Mouse (Mus musculus) neural tube, embryonic 14.5 days (tissue): Measurements from ENCODE around the gene Sdsl. TPM values are rescaled to one million over a fixed set of nuclear protein-coding genes. Genes with fewer than 3 reads are reported as not detected.

Experiments
- ATAC-seq: fragments of 200-750 bp; cut with Nextera tagmentation; 2 replicates; pipeline ENCODE4 v1.8.0; 2017; ENCODE audit warnings: low read depth, mild to moderate bottlenecking, moderate TSS enrichment, moderate library complexity
- H3K27ac ChIP-seq: fragments of 300-500 bp; sonication (generic); 2 replicates; pipeline ENCODE4 v1.5.1; 2014; ENCODE audit warnings: low read depth, mild to moderate bottlenecking, control low read depth, low read length, moderate library complexity, mixed read lengths
- H3K27me3 ChIP-seq: fragments of 300-500 bp; sonication (generic); 2 replicates; pipeline ENCODE4 v1.6.1; 2014; ENCODE audit warnings: low read length; ENCODE audit not compliant: control insufficient read depth, insufficient read depth
- H3K36me3 ChIP-seq: fragments of 300-500 bp; sonication (generic); 2 replicates; pipeline ENCODE4 v1.6.1; 2014; ENCODE audit warnings: low read length, mixed read lengths; ENCODE audit not compliant: control insufficient read depth, insufficient read depth
- H3K4me1 ChIP-seq: fragments of 300-500 bp; sonication (generic); 2 replicates; pipeline ENCODE4 v1.6.1; 2014; ENCODE audit warnings: low read length; ENCODE audit not compliant: control insufficient read depth, insufficient read depth
- H3K4me2 ChIP-seq: fragments of 300-500 bp; sonication (generic); 2 replicates; pipeline ENCODE4 v1.6.1; 2014; ENCODE audit warnings: mild to moderate bottlenecking, low read depth, low read length, control low read depth
- H3K4me3 ChIP-seq: fragments of 300-500 bp; sonication (generic); 2 replicates; pipeline ENCODE4 v1.5.1; 2014; ENCODE audit warnings: low read depth, low read length, control low read depth, mixed read lengths
- H3K9ac ChIP-seq: fragments of 300-500 bp; sonication (generic); replicated peaks from 2 replicates; pipeline ENCODE4 v1.6.1; 2014; ENCODE audit warnings: low read depth, mild to moderate bottlenecking, control low read depth, low read length, mixed read lengths
- H3K9me3 ChIP-seq: fragments of 300-500 bp; sonication (generic); 2 replicates; pipeline ENCODE4 v1.6.1; 2016; ENCODE audit warnings: low read length; ENCODE audit not compliant: control insufficient read depth
- WGBS: fragments of 180-500 bp; shearing (Covaris S2); extraction: QIAGEN DNeasy Blood & Tissue Kit; methylation state at CpG from one replicate; pipeline ENCODE4 v1.1.7; 2014; 5-methylcytosine and 5-hydroxymethylcytosine counted together
- polyA plus RNA-seq: library from polyadenylated mRNA; unstranded; fragments of >200 nt; fragmentation: Nextera tagmentation; extraction: Ambion mirVana; gene quantifications from 2 replicates; pipeline ENCODE4 v1.2.1, GENCODE M21; 2014

The Sdsl gene
- polyA plus RNA-seq, 1 experiment from 2014 or later, result 8.3 TPM

DNA sequence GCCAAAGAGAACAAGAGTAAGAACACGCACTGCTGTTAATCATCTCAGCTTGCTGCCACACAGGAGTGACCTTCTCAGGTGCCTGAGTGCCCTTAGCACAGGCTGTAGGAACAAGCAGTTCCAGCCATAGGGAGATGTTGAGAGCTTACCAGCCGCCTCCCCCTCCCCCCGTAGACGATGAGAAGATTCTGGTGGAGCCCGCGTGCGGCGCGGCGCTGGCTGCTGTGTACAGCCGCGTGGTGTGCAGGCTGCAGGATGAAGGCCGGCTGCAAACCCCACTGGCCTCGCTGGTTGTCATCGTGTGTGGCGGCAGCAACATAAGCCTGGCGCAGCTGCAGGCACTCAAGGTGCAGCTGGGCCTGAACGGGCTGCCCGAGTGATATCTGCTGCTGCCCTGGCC, 10.8 kb upstream of the Sdsl start:
- Histone ChIP-seq H3K27ac (no peak overlapping the region), H3K27me3 (no peaks in the 10 kb centered on the region), H3K36me3 (peaks cover 12% of the 10 kb centered on the region), H3K4me3 (no peak overlapping the region), H3K4me1 (no peaks in the 10 kb centered on the region), H3K9ac (no peak overlapping the region), H3K9me3 (no peaks in the 10 kb centered on the region), H3K4me2 (no peak overlapping the region)
- WGBS, result 79% methylated on average over 19 of the region's 19 CpGs
- ATAC-seq, result no peak

DNA sequence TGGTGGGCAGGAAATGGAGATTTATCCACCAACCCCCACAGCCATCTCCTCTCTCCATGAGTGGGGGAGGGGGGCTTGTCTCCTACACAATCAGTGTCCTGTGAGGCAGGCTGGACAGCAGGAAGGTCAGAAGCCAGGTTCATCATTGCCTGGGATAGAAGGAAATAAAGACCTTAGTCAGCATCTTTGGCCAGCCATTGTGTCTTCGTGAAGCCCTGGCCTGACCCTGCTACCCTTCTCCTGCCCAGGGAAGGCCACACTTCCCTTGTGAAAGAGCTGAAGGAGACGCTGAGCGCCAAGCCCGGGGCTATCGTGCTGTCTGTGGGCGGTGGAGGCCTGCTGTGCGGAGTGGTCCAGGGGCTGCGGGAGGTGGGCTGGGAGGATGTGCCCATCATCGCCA, 8.6 kb upstream of the Sdsl start:
- Histone ChIP-seq H3K36me3 (peaks cover 6% of the 10 kb centered on the region), H3K27me3 (no peaks in the 10 kb centered on the region), H3K4me3 (no peak overlapping the region), H3K27ac (no peak overlapping the region), H3K4me1 (no peaks in the 10 kb centered on the region), H3K9me3 (no peaks in the 10 kb centered on the region), H3K4me2 (no peak overlapping the region), H3K9ac (no peak overlapping the region)
- 58% methylated on average over 9 of the region's 9 CpGs for whole genome bisulfite sequencing
- ATAC-seq, result no peak

DNA sequence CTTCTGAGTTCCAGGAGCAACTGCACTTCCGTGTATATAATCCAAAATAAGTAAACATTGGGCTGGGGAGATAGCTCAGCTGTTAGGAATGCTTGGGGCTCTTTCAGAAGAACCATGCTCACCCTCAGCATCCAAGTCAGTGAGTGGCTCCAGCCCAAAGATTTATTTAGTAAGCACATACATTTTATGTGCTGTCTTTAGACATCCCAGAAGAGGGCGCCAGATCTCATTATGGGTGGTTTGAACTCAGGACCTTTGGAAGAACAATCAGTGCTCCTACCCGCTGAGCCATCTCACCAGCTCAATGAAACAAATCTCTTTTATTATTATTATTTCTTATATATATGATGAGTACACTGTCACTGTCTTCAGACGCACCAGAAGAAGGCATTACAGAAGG, 6.9 kb upstream of the Sdsl start:
- Histone ChIP-seq H3K36me3 (no peaks in the 10 kb centered on the region), H3K4me1 (no peaks in the 10 kb centered on the region), H3K9me3 (no peaks in the 10 kb centered on the region), H3K27me3 (no peaks in the 10 kb centered on the region), H3K9ac (no peak overlapping the region), H3K4me3 (no peak overlapping the region), H3K27ac (no peak overlapping the region), H3K4me2 (no peak overlapping the region)
- 73% methylated on average over 4 of the region's 4 CpGs for WGBS
- ATAC-seq, result no peak

DNA sequence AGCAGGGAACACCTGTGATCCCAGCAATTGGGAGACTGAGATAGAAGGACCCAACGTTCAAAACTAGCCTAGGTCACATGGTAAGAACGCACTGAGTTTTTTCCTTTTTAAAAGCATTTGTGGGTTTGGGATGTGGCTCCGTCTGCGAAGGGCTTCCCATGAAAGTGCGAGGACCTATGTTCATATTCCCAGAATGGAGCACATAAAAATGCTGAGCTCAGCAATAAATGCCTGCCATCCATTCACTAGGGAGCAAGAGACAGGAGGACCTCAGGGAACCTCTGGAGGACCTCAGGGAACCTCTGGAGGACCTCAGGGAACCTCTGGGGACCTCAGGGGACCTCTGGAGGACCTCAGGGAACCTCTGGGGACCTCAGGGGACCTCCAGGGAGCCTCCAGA, 5.4 kb upstream of the Sdsl start:
- H3K27me3 ChIP-seq, result no peaks in the 10 kb centered on the region
- no peak for ATAC-seq
- no peak overlapping the region for H3K4me3 ChIP-seq
- WGBS, result 90% methylated on average over 5 of the region's 5 CpGs
- no peaks in the 10 kb centered on the region for H3K4me1 ChIP-seq
- no peak overlapping the region for H3K4me2 ChIP-seq
- no peaks in the 10 kb centered on the region for H3K36me3 ChIP-seq
- no peak overlapping the region for H3K9ac ChIP-seq
- no peak overlapping the region for H3K27ac ChIP-seq
- no peaks in the 10 kb centered on the region for H3K9me3 ChIP-seq

DNA sequence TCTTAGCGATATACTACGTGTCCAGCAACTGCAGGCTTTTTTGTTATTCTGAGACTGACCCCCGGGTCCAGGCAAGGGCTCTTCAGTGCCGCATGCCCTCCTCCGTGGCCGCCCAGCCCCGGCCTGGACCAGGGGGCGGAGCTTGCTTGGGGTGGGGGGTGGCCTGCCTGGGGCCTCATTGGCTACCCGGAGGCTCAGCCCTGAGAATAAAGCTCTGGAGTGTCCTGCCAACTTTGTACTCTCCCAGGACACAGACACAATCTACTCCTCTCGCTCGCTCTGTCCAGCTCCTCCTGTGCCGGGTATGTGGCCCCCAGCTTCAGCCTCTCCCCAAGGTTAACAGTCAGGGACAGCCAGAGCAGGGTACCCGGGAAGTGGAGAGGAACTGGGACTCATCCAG, 3.7 kb upstream of the Sdsl start, which contains the start of gene Sds:
Gene Sds (plus strand): TSS at position 231 of the 400 bp plus-strand sequence.
- no peak for ATAC-seq

DNA sequence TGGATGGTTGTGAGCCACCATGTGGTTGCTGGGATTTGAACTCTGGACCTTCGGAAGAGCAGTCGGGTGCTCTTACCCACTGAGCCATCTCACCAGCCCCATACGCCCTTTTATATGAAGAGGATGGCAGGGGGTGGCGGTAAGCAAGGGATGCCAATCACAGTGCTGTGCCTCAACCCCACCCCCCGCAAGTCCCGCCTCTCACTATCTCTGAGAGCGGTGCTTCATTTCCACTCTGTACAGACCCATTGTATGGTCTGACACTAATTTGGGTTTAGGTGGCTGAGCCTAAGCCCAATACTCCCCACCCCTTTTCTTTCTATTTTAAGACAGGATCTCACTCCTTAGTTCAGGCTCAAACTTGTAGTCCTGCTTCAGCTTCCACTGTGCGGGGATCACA, 3.3 kb upstream of the Sdsl start:
- H3K9me3 ChIP-seq, result no peaks in the 10 kb centered on the region
- H3K27me3 ChIP-seq, result no peaks in the 10 kb centered on the region
- no peak overlapping the region for H3K4me2 ChIP-seq
- 53% methylated on average over 8 of the region's 8 CpGs for WGBS
- ATAC-seq, result no peak
- no peaks in the 10 kb centered on the region for H3K36me3 ChIP-seq
- no peaks in the 10 kb centered on the region for H3K4me1 ChIP-seq
- no peak overlapping the region for H3K4me3 ChIP-seq
- no peak overlapping the region for H3K27ac ChIP-seq
- H3K9ac ChIP-seq, result no peak overlapping the region

More for the DNA sequence above, 3.7 kb upstream of the Sdsl start, which contains the start of gene Sds:
- Histone ChIP-seq H3K4me3 (no peak within 1 kb of the TSS), H3K36me3 (no peaks in the 10 kb centered on the region), H3K9me3 (no peaks in the 10 kb centered on the region), H3K4me2 (no peak within 1 kb of the TSS), H3K4me1 (no peaks in the 10 kb centered on the region), H3K9ac (no peak within 1 kb of the TSS), H3K27ac (no peak within 1 kb of the TSS), H3K27me3 (no peaks in the 10 kb centered on the region)
- WGBS, result 18% methylated on average over 13 of the region's 13 CpGs

DNA sequence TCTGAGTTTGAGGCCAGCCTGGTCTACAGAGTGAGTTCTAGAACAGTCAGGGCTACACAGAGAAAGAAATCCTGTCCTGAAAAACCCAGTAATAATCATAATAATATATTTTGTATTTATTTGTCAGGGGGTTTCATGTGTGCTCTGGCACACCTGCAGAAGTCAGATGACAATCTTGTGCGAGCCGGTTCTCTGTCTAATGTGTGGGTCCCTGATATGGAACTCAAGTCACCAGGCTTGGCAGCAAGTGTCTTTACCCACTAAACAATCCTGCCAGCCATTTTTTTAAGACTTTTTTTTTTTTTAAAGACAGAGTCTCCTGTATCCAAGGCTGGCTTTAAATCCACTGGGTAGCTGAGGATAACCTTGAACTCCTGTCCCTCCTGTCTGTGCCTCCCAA, 751 bp upstream of the Sdsl start:
- Histone ChIP-seq H3K27me3 (no peaks in the 10 kb centered on the region), H3K9ac (no peak overlapping the region), H3K9me3 (no peaks in the 10 kb centered on the region), H3K4me1 (no peaks in the 10 kb centered on the region), H3K4me2 (no peak overlapping the region), H3K27ac (no peak overlapping the region), H3K4me3 (no peak overlapping the region), H3K36me3 (no peaks in the 10 kb centered on the region)
- ATAC-seq, result no peak
- 96% methylated on average over 2 of the region's 2 CpGs for WGBS

DNA sequence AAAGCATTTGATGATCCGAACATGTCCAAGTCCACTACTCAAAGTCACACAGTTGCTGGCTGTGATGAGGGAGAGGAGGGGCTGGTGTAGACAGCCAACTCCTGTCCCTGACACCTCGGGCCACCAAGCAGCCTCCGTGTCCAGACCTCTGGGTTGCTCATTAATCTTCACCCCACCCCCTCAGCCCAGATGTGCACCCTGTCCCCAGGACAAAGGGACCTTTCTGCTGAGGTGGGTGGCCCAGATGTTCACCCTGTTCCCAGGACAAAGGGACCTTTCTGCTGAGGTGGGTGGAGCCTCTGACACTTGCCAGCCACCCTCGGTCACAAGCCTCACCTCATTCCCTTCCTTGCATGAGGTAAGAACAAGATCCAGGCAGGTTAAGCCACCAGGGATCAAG, 1.1 kb downstream of the Sdsl start:
- H3K9ac ChIP-seq, result no peak overlapping the region
- no peaks in the 10 kb centered on the region for H3K36me3 ChIP-seq
- ATAC-seq, result no peak
- H3K4me2 ChIP-seq, result no peak overlapping the region
- no peak overlapping the region for H3K27ac ChIP-seq
- 47% methylated on average over 4 of the region's 4 CpGs for WGBS
- H3K9me3 ChIP-seq, result no peaks in the 10 kb centered on the region
- no peaks in the 10 kb centered on the region for H3K27me3 ChIP-seq
- H3K4me1 ChIP-seq, result no peaks in the 10 kb centered on the region
- no peak overlapping the region for H3K4me3 ChIP-seq

DNA sequence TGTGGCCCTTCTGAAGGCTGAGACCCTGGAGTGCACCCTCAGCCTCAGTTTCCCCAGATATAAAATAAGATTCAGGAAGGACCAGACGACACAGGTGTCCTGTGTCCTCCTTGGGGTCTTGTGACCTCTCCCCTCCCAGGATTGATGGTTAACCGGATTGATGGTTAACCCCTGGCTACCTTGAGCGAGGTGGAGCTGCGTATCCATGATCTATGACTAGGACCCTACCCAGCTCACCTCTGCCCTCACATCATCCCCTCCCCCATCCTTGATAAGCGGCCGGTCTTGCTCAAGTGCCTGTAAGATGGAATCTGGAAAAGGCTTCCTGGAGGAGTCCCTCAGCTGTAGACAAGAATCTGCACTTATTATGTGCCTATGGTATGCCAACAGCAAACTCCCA, 3.8 kb downstream of the Sdsl start:
- H3K4me3 ChIP-seq, result no peak overlapping the region
- H3K4me1 ChIP-seq, result no peaks in the 10 kb centered on the region
- H3K9ac ChIP-seq, result no peak overlapping the region
- H3K9me3 ChIP-seq, result no peaks in the 10 kb centered on the region
- H3K27ac ChIP-seq, result no peak overlapping the region
- no peaks in the 10 kb centered on the region for H3K36me3 ChIP-seq
- 83% methylated on average over 6 of the region's 6 CpGs for WGBS
- ATAC-seq, result no peak
- H3K27me3 ChIP-seq, result no peaks in the 10 kb centered on the region
- no peak overlapping the region for H3K4me2 ChIP-seq

DNA sequence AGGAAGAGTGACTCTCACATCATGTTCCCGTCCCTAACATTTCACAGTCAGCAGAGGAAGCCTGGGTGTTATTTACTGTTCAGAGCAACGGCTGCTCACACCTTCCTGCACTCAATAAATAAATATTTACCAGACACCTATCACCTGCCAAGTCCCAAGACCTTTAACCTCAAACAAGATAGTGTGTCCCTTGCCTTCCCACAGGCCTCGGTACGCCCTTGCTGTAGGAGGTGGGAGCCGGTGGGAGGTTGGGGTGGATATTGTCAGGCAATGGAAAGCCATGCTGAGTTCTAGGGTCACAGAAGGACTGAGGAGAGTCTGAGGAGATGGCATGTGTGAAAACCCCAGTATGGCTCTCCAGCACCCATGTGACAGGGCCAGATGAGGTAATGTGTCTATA, 4.3 kb downstream of the Sdsl start:
- H3K27ac ChIP-seq, result no peak overlapping the region
- H3K27me3 ChIP-seq, result no peaks in the 10 kb centered on the region
- H3K4me1 ChIP-seq, result no peaks in the 10 kb centered on the region
- no peaks in the 10 kb centered on the region for H3K36me3 ChIP-seq
- no peak overlapping the region for H3K9ac ChIP-seq
- no peak overlapping the region for H3K4me2 ChIP-seq
- no peaks in the 10 kb centered on the region for H3K9me3 ChIP-seq
- 84% methylated on average over 5 of the region's 5 CpGs for WGBS
- ATAC-seq, result no peak
- H3K4me3 ChIP-seq, result no peak overlapping the region
